Mouse (Mus musculus) intestine, embryonic 15.5 days (tissue): ENCODE results near the gene AC161166.1. TPM values are rescaled to one million over a fixed set of nuclear protein-coding genes. Genes with fewer than 3 reads are reported as not detected.
A peak's percentile ranks its signal among the peaks of the same experiment; 100 is the strongest.
"Not testable (repeated sequence)": the region's sequence is repeated elsewhere in the genome, so short reads cannot be mapped to it uniquely, and the experiment has no call there.

ENCODE experiments used
- ATAC-seq: fragments of 200-750 bp; cut with Nextera tagmentation; 2 replicates; pipeline ENCODE4 v1.8.0; 2017; ENCODE audit warnings: moderate TSS enrichment, moderate library complexity
- H3K27ac ChIP-seq: fragments of 300-500 bp; sonication (generic); 2 replicates; pipeline ENCODE4 v1.5.1; 2015; ENCODE audit warnings: mild to moderate bottlenecking, inconsistent platforms
- H3K27me3 ChIP-seq: fragments of 300-500 bp; sonication (generic); replicated peaks from 2 replicates; pipeline ENCODE4 v1.6.1; 2015; ENCODE audit warnings: inconsistent platforms
- H3K36me3 ChIP-seq: fragments of 300-500 bp; sonication (generic); 2 replicates; pipeline ENCODE4 v1.6.1; 2015; ENCODE audit warnings: inconsistent platforms
- H3K4me1 ChIP-seq: fragments of 300-500 bp; sonication (generic); replicated peaks from 2 replicates; pipeline ENCODE4 v1.6.1; 2015; ENCODE audit warnings: inconsistent platforms
- H3K4me2 ChIP-seq: fragments of 300-500 bp; sonication (generic); replicated peaks from 2 replicates; pipeline ENCODE4 v1.6.1; 2015; ENCODE audit warnings: mild to moderate bottlenecking, inconsistent platforms
- H3K4me3 ChIP-seq: fragments of 300-500 bp; sonication (generic); replicated peaks from 2 replicates; pipeline ENCODE4 v1.5.1; 2015; ENCODE audit warnings: inconsistent platforms
- H3K9ac ChIP-seq: fragments of 300-500 bp; sonication (generic); 2 replicates; pipeline ENCODE4 v1.6.1; 2015; ENCODE audit warnings: inconsistent platforms
- H3K9me3 ChIP-seq: fragments of 300-500 bp; sonication (generic); 2 replicates; pipeline ENCODE4 v1.6.1; 2016; ENCODE audit warnings: inconsistent platforms
- WGBS: fragments of 180-500 bp; shearing (Covaris S2); methylation state at CpG from one replicate; pipeline ENCODE4 v1.1.7; 2015; 5-methylcytosine and 5-hydroxymethylcytosine counted together
- polyA plus RNA-seq: library from polyadenylated mRNA; unstranded; fragments of >200 nt; fragmentation: Nextera tagmentation; extraction: Ambion mirVana; gene quantifications from 2 replicates; pipeline ENCODE4 v1.2.1, GENCODE M21; 2015

AC161166.1 gene
- polyA plus RNA-seq, 1 experiment from 2014 or later, result 0.24 TPM

GRCm38 (mm10) chr7:24522805-24523204, 10.6 kb upstream of the AC161166.1 start:
- Histone ChIP-seq H3K9ac (no peak overlapping the region), H3K9me3 (no peaks in the 10 kb centered on the region), H3K27ac (no peak overlapping the region), H3K4me2 (no peak overlapping the region), H3K4me3 (no peak overlapping the region), H3K4me1 (no peaks in the 10 kb centered on the region), H3K36me3 (no peaks in the 10 kb centered on the region), H3K27me3 (no peaks in the 10 kb centered on the region)
- ATAC-seq, result no peak
- 54% methylated on average over 5 of the region's 5 CpGs for WGBS

- not testable (repeated sequence) for H3K4me3 ChIP-seq, H3K27me3 ChIP-seq, H3K27ac ChIP-seq, H3K36me3 ChIP-seq, H3K4me2 ChIP-seq, H3K9me3 ChIP-seq, H3K4me1 ChIP-seq, H3K9ac ChIP-seq, ATAC-seq
- 84% methylated on average over 10 of the region's 10 CpGs for WGBS
Observed at GRCm38 (mm10) chr7:24520054-24520453, 7.8 kb upstream of the AC161166.1 start.

- Histone ChIP-seq H3K4me3 (no peak overlapping the region), H3K27me3 (no peaks in the 10 kb centered on the region), H3K4me1 (no peaks in the 10 kb centered on the region), H3K9ac (no peak overlapping the region), H3K9me3 (no peaks in the 10 kb centered on the region), H3K4me2 (no peak overlapping the region), H3K36me3 (no peaks in the 10 kb centered on the region; the same call in 1 of the 2 replicates), H3K27ac (no peak overlapping the region)
- 50% methylated on average over 3 of the region's 3 CpGs for WGBS
- ATAC-seq, result no peak
Observed at GRCm38 (mm10) chr7:24519130-24519529, 6.9 kb upstream of the AC161166.1 start.

GRCm38 (mm10) chr7:24517654-24518053, 5.4 kb upstream of the AC161166.1 start:
- ATAC-seq, result no peak
- Histone ChIP-seq H3K9ac (no peak overlapping the region), H3K9me3 (no peaks in the 10 kb centered on the region), H3K36me3 (no peaks in the 10 kb centered on the region; the same call in 1 of the 2 replicates), H3K4me3 (no peak overlapping the region), H3K4me2 (no peak overlapping the region), H3K4me1 (no peaks in the 10 kb centered on the region), H3K27ac (no peak overlapping the region), H3K27me3 (no peaks in the 10 kb centered on the region)
- 67% methylated on average over 6 of the region's 6 CpGs for WGBS

GRCm38 (mm10) chr7:24517077-24517476, 4.8 kb upstream of the AC161166.1 start:
- Histone ChIP-seq H3K4me1 (no peaks in the 10 kb centered on the region), H3K36me3 (no peaks in the 10 kb centered on the region; the same call in 1 of the 2 replicates), H3K27me3 (no peaks in the 10 kb centered on the region), H3K27ac (no peak overlapping the region), H3K9ac (no peak overlapping the region), H3K4me3 (no peak overlapping the region), H3K4me2 (no peak overlapping the region), H3K9me3 (no peaks in the 10 kb centered on the region)
- 64% methylated on average over 5 of the region's 5 CpGs for WGBS
- no peak for ATAC-seq

GRCm38 (mm10) chr7:24516319-24516718, 4.1 kb upstream of the AC161166.1 start:
- not testable (repeated sequence) for H3K36me3 ChIP-seq, ATAC-seq, H3K4me3 ChIP-seq, H3K9me3 ChIP-seq, H3K27ac ChIP-seq, H3K9ac ChIP-seq, H3K27me3 ChIP-seq, H3K4me1 ChIP-seq, H3K4me2 ChIP-seq
- 71% methylated on average over 8 of the region's 8 CpGs for WGBS

DNA sequence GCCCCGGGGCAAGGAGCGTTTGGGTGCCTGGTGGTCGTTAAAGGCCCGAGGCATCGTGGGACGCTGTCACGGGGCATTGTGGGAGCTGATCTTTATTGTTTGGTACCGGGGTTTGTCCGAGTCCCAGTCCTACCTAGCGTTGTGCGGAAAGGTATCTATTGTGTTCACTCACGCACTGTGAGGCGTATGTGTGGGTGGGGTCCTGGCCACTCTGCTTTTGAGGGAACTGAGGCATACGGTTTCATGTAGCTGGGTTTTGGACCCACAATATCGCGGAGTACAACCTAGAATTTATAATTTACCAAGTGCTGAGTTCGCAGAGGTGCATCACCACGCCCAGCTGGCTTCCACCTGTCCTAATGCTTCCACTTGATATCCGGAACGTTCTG, 4.5 kb downstream of the AC161166.1 start:
- H3K36me3 ChIP-seq, result no peaks in the 10 kb centered on the region
- peak; percentile 36 for ATAC-seq
- WGBS, result 1% methylated on average over 20 of the region's 20 CpGs
- peak overlapping the region; percentile 99 for H3K9ac ChIP-seq
- H3K27ac ChIP-seq, result peak overlapping the region; percentile 99
- H3K4me3 ChIP-seq, result peak overlapping the region; percentile 80
- peaks cover 17% of the 10 kb centered on the region for H3K4me1 ChIP-seq
- no peaks in the 10 kb centered on the region for H3K27me3 ChIP-seq
- H3K4me2 ChIP-seq, result peak overlapping the region; percentile 84
- H3K9me3 ChIP-seq, result no peaks in the 10 kb centered on the region

- peak within 1 kb of the TSS; percentile 84 for H3K4me2 ChIP-seq
- H3K36me3 ChIP-seq, result no peaks in the 10 kb centered on the region
- peak within 1 kb of the TSS; percentile 99 for H3K27ac ChIP-seq
- peak; percentile 90 for ATAC-seq
- H3K27me3 ChIP-seq, result no peaks in the 10 kb centered on the region
- H3K4me3 ChIP-seq, result peak within 1 kb of the TSS; percentile 80
- WGBS, result under 1% methylated on average over 84 of the region's 84 CpGs
- H3K4me1 ChIP-seq, result peaks cover 17% of the 10 kb centered on the region
- H3K9ac ChIP-seq, result peak within 1 kb of the TSS; percentile 99
- H3K9me3 ChIP-seq, result no peaks in the 10 kb centered on the region
Observed at GRCm38 (mm10) chr7:24506838-24507725, 5.2 kb downstream of the AC161166.1 start, which contains the start of gene Zfp428. TSS of gene Zfp428 (plus strand) at chr7:24507006.

DNA sequence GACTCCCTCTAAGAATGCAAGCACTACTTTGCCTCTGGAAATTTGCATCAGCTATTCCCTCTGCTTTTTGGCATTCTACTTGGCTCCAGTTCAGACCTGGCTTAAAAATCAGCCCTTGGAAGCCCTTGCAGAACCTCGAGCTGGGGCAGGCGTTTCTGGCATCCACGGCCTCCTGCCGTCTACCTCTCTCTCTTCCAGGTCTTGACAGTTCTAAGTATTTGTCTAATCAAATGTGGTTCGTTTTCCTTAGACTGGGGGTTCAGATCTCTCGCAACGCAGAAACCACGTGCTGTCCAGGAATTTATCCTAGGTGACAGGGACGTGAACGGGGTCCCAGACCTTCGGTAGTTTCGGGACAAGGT, 5.8 kb downstream of the AC161166.1 start:
- Histone ChIP-seq H3K9ac (peak overlapping the region; percentile 99), H3K4me1 (peaks cover 17% of the 10 kb centered on the region), H3K4me2 (peak overlapping the region; percentile 84), H3K4me3 (peak overlapping the region; percentile 80), H3K27ac (peak overlapping the region; percentile 99), H3K27me3 (peaks cover 2% of the 10 kb centered on the region; the same call in 1 of the 2 replicates), H3K36me3 (no peaks in the 10 kb centered on the region), H3K9me3 (no peaks in the 10 kb centered on the region)
- 0 out of 2 replicates have a peak, but pooled peaks have one; percentile 7 for ATAC-seq
- WGBS, result 1% methylated on average over 12 of the region's 12 CpGs

DNA sequence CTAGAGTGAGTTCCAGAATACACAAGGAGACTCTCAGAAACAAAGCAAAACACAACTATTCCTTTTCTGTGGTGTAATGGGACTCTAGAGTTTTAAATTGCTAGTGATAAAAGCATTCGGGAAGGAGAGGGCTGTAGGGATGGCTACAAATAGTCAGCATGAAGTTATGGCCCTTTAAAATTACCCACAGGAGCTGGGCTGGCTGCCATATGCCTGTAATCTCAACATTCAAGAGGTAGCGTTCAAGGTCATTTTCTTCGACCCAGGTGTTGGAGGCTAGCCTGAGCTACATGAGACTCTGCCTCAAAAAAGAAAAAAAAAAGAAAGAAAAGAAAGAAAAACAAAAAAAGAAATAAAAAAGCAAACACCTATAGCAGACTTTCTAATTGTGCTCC, 6.2 kb downstream of the AC161166.1 start:
- ATAC-seq, result no peak
- peak overlapping the region; percentile 84 for H3K4me2 ChIP-seq
- no peaks in the 10 kb centered on the region for H3K9me3 ChIP-seq
- WGBS, result 15% methylated on average over 3 of the region's 3 CpGs
- peaks cover 5% of the 10 kb centered on the region; the same call in 1 of the 2 replicates for H3K27me3 ChIP-seq
- H3K9ac ChIP-seq, result peak overlapping the region; percentile 99; the same call in 1 of the 2 replicates
- peak overlapping the region; percentile 99; the same call in 1 of the 2 replicates for H3K27ac ChIP-seq
- H3K4me1 ChIP-seq, result peaks cover 17% of the 10 kb centered on the region
- H3K4me3 ChIP-seq, result peak overlapping the region; percentile 80
- H3K36me3 ChIP-seq, result no peaks in the 10 kb centered on the region

DNA sequence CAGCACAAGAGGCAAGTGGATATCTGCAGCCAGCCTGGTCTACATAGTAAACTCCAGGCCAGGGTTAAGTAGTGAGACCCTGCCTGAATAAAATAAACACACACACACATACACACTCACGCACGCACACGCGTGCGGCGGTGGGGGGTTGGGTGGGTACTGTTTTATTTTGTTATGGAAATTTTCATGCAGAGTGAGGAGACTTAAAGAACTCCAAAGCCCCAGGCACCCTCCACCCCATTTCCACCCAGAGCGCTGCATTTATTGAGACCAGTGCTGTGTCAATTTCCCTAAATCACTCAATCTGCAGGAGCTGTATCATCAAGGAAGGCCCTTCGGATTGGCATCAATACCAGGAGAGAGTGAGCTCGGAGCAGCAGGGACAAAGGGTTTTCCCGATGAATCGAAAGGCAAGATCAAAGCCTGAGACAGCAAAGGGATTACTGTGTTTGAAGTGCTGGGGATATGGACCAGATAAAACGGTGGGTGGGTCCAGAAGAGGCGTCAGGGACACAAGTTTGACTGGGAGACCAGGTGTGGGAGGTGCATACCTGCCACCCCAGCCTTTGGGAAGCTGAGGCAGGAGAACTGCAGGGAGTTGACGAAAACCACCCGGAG, 6.7 kb downstream of the AC161166.1 start:
- Histone ChIP-seq H3K9me3 (no peaks in the 10 kb centered on the region), H3K27me3 (peaks cover 10% of the 10 kb centered on the region), H3K36me3 (no peaks in the 10 kb centered on the region), H3K4me2 (peak overlapping the region; percentile 84), H3K9ac (peak overlapping the region; percentile 2; the same call in 1 of the 2 replicates), H3K4me1 (peaks cover 18% of the 10 kb centered on the region), H3K27ac (peak overlapping the region; percentile 99; the same call in 1 of the 2 replicates), H3K4me3 (no peak overlapping the region)
- WGBS, result 27% methylated on average over 15 of the region's 15 CpGs
- no peak for ATAC-seq

- no peak overlapping the region for H3K4me3 ChIP-seq
- no peaks in the 10 kb centered on the region for H3K9me3 ChIP-seq
- no peak overlapping the region for H3K27ac ChIP-seq
- peaks cover 24% of the 10 kb centered on the region for H3K4me1 ChIP-seq
- H3K9ac ChIP-seq, result no peak overlapping the region
- no peak overlapping the region for H3K4me2 ChIP-seq
- peaks cover 17% of the 10 kb centered on the region for H3K27me3 ChIP-seq
- no peak for ATAC-seq
- H3K36me3 ChIP-seq, result no peaks in the 10 kb centered on the region
- 18% methylated on average over 4 of the region's 4 CpGs for WGBS
Observed at GRCm38 (mm10) chr7:24504868-24505267, 7.4 kb downstream of the AC161166.1 start.
